Mouse (Mus musculus): Measurements from ENCODE around the gene Acap1. TPM values are rescaled to one million over a fixed set of nuclear protein-coding genes. Genes with fewer than 3 reads are reported as not detected.

Acap1 gene
- polyA plus RNA-seq, 1 experiment, result 179 TPM

- Histone ChIP-seq H3K4me3 (replicated peaks; ENCODE audit: control insufficient read depth, low read depth, low read length) (no peak overlapping the region), H3K4me1 (ENCODE audit: control insufficient read depth, insufficient read depth, low read length) (peaks cover 4% of the 10 kb centered on the region), H3K27ac (ENCODE audit: control insufficient read depth, insufficient read depth, low read depth, low read length, poor library complexity) (no peak overlapping the region)
- TF ChIP-seq CTCF (IDR thresholded peaks at IDR 0.05; ENCODE audit: control insufficient read depth, insufficient read depth, low read length), result no peak
- 41% methylated on average over 4 of the region's 4 CpGs for WGBS
These were observed 34.4 kb upstream of the Acap1 start for GRCm38 (mm10) chr11:69929712-69930111.

GRCm38 (mm10) chr11:69927501-69927900, 32.2 kb upstream of the Acap1 start:
- Histone ChIP-seq H3K4me1 (ENCODE audit: control insufficient read depth, insufficient read depth, low read length) (peaks cover 2% of the 10 kb centered on the region), H3K4me3 (replicated peaks; ENCODE audit: control insufficient read depth, low read depth, low read length) (no peak overlapping the region), H3K27ac (ENCODE audit: control insufficient read depth, insufficient read depth, low read depth, low read length, poor library complexity) (no peak overlapping the region)
- WGBS, result 91% methylated on average over 2 of the region's 2 CpGs
- TF ChIP-seq CTCF (IDR thresholded peaks at IDR 0.05; ENCODE audit: control insufficient read depth, insufficient read depth, low read length) (no peak), POLR2A (IDR thresholded peaks at IDR 0.05; ENCODE audit: borderline replicate concordance, control insufficient read depth, low read depth, low read length) (no peak)

- no peaks in the 10 kb centered on the region; the same call in 1 of the 2 replicates for H3K4me1 ChIP-seq (ENCODE audit: control insufficient read depth, insufficient read depth, low read length)
- WGBS, result 46% methylated on average over 3 of the region's 3 CpGs
- no peak overlapping the region for H3K4me3 ChIP-seq (replicated peaks; ENCODE audit: control insufficient read depth, low read depth, low read length)
- H3K27ac ChIP-seq (ENCODE audit: control insufficient read depth, insufficient read depth, low read depth, low read length, poor library complexity), result no peak overlapping the region
- no peak for TF ChIP-seq CTCF (IDR thresholded peaks at IDR 0.05; ENCODE audit: control insufficient read depth, insufficient read depth, low read length)
- no peak for TF ChIP-seq POLR2A (IDR thresholded peaks at IDR 0.05; ENCODE audit: borderline replicate concordance, control insufficient read depth, low read depth, low read length)
These were observed 27.5 kb upstream of the Acap1 start for GRCm38 (mm10) chr11:69922796-69923195.

GRCm38 (mm10) chr11:69922012-69922756, 26.8 kb upstream of the Acap1 start:
- peak overlapping the region; percentile 77 for H3K4me3 ChIP-seq (replicated peaks; ENCODE audit: control insufficient read depth, low read depth, low read length)
- no peaks in the 10 kb centered on the region; the same call in 1 of the 2 replicates for H3K4me1 ChIP-seq (ENCODE audit: control insufficient read depth, insufficient read depth, low read length)
- TF ChIP-seq CTCF (IDR thresholded peaks at IDR 0.05; ENCODE audit: control insufficient read depth, insufficient read depth, low read length), result no peak
- no peak for TF ChIP-seq POLR2A (IDR thresholded peaks at IDR 0.05; ENCODE audit: borderline replicate concordance, control insufficient read depth, low read depth, low read length)
- 3% methylated on average over 12 of the region's 12 CpGs for WGBS
- H3K27ac ChIP-seq (ENCODE audit: control insufficient read depth, insufficient read depth, low read depth, low read length, poor library complexity), result peak overlapping the region; percentile 78

- TF ChIP-seq CTCF (IDR thresholded peaks at IDR 0.05; ENCODE audit: control insufficient read depth, insufficient read depth, low read length), result peak; percentile 54; the same call in 1 of the 2 replicates
- TF ChIP-seq POLR2A (IDR thresholded peaks at IDR 0.05; ENCODE audit: borderline replicate concordance, control insufficient read depth, low read depth, low read length), result peak; percentile 90
- H3K27ac ChIP-seq (ENCODE audit: control insufficient read depth, insufficient read depth, low read depth, low read length, poor library complexity), result peak within 1 kb of the TSS; percentile 95
- WGBS, result under 1% methylated on average over 78 of the region's 78 CpGs
- H3K4me3 ChIP-seq (replicated peaks; ENCODE audit: control insufficient read depth, low read depth, low read length), result peak within 1 kb of the TSS; percentile 86
- H3K4me1 ChIP-seq (ENCODE audit: control insufficient read depth, insufficient read depth, low read length), result no peaks in the 10 kb centered on the region; the same call in 1 of the 2 replicates
These were observed 26.0 kb upstream of the Acap1 start, which contains the start of gene Eif5a for GRCm38 (mm10) chr11:69921114-69922011. Gene Eif5a (minus strand): TSS chr11:69921958.

- Histone ChIP-seq H3K27ac (ENCODE audit: control insufficient read depth, insufficient read depth, low read depth, low read length, poor library complexity) (peak overlapping the region; percentile 95), H3K4me1 (ENCODE audit: control insufficient read depth, insufficient read depth, low read length) (no peaks in the 10 kb centered on the region; the same call in 1 of the 2 replicates), H3K4me3 (replicated peaks; ENCODE audit: control insufficient read depth, low read depth, low read length) (peak overlapping the region; percentile 86)
- TF ChIP-seq POLR2A (IDR thresholded peaks at IDR 0.05; ENCODE audit: borderline replicate concordance, control insufficient read depth, low read depth, low read length) (no peak; the same call in 1 of the 2 replicates), CTCF (IDR thresholded peaks at IDR 0.05; ENCODE audit: control insufficient read depth, insufficient read depth, low read length) (no peak)
- WGBS, result under 1% methylated on average over 64 of the region's 65 CpGs
These were observed 25.1 kb upstream of the Acap1 start for GRCm38 (mm10) chr11:69920266-69921031.

GRCm38 (mm10) chr11:69919661-69920265, 24.4 kb upstream of the Acap1 start:
- TF ChIP-seq POLR2A (IDR thresholded peaks at IDR 0.05; ENCODE audit: borderline replicate concordance, control insufficient read depth, low read depth, low read length), result no peak
- no peak for TF ChIP-seq CTCF (IDR thresholded peaks at IDR 0.05; ENCODE audit: control insufficient read depth, insufficient read depth, low read length)
- under 1% methylated on average over 17 of the region's 17 CpGs for WGBS
- Histone ChIP-seq H3K27ac (ENCODE audit: control insufficient read depth, insufficient read depth, low read depth, low read length, poor library complexity) (peak overlapping the region; percentile 95), H3K4me3 (replicated peaks; ENCODE audit: control insufficient read depth, low read depth, low read length) (peak overlapping the region; percentile 86), H3K4me1 (ENCODE audit: control insufficient read depth, insufficient read depth, low read length) (no peaks in the 10 kb centered on the region; the same call in 1 of the 2 replicates)

Measured in bone marrow, adult 2 months (tissue).